Mouse (Mus musculus) megakaryocyte, embryonic 14.5 days (primary cell): ENCODE data around the gene Ntrk2.

Experiments used
- FLI1 ChIP-seq: IDR thresholded peaks from 2 replicates; pipeline ENCODE4 v1.6.1; 2012; ENCODE audit warnings: low read length, inconsistent platforms, mixed read lengths
- GATA1 ChIP-seq: IDR thresholded peaks from 3 replicates; pipeline ENCODE4 v1.6.1; 2012; ENCODE audit warnings: mixed read lengths, low read length, inconsistent platforms, borderline replicate concordance

- TF ChIP-seq GATA1, result no peak
- TF ChIP-seq FLI1, result no peak
These were observed 285.9 kb downstream of the Ntrk2 start for GRCm38 (mm10) chr13:59092045-59092857.
